Mouse (Mus musculus) forebrain, embryonic 12.5 days (tissue): ENCODE results near the gene Entpd1. TPM values are rescaled to one million over a fixed set of nuclear protein-coding genes. Genes with fewer than 3 reads are reported as not detected.

Experiments
- ATAC-seq: fragments of 200-750 bp; cut with Nextera tagmentation; 2 replicates; pipeline ENCODE4 v1.8.0; 2017; ENCODE audit warnings: moderate TSS enrichment; ENCODE audit not compliant: low FRiP score
- H3K27ac ChIP-seq: fragments of 300-500 bp; sonication (generic); 2 replicates; pipeline ENCODE4 v1.5.1; 2016; ENCODE audit warnings: mild to moderate bottlenecking
- H3K27me3 ChIP-seq: fragments of 300-500 bp; sonication (generic); 2 replicates; pipeline ENCODE4 v1.6.1; 2016; ENCODE audit warnings: mild to moderate bottlenecking
- H3K36me3 ChIP-seq: fragments of 300-500 bp; sonication (generic); replicated peaks from 2 replicates; pipeline ENCODE4 v1.6.1; 2016; ENCODE audit warnings: mild to moderate bottlenecking
- H3K4me1 ChIP-seq: fragments of 300-500 bp; sonication (generic); 2 replicates; pipeline ENCODE4 v1.6.1; 2016
- H3K4me2 ChIP-seq: fragments of 300-500 bp; sonication (generic); 2 replicates; pipeline ENCODE4 v1.6.1; 2016; ENCODE audit warnings: mild to moderate bottlenecking, moderate library complexity
- H3K4me3 ChIP-seq: fragments of 300-500 bp; sonication (generic); replicated peaks from 2 replicates; pipeline ENCODE4 v1.5.1; 2016; ENCODE audit warnings: mild to moderate bottlenecking
- H3K9ac ChIP-seq: fragments of 300-500 bp; sonication (generic); 2 replicates; pipeline ENCODE4 v1.6.1; 2016; ENCODE audit warnings: mild to moderate bottlenecking
- H3K9me3 ChIP-seq: fragments of 300-500 bp; sonication (generic); 2 replicates; pipeline ENCODE4 v1.6.1; 2016
- WGBS: fragments of 180-500 bp; shearing (Covaris S2); methylation state at CpG from one replicate; pipeline ENCODE4 v1.1.7; 2016; 5-methylcytosine and 5-hydroxymethylcytosine counted together
- polyA plus RNA-seq: library from polyadenylated mRNA; unstranded; fragments of >200 nt; fragmentation: Nextera tagmentation; extraction: Ambion mirVana; gene quantifications from 2 replicates; pipeline ENCODE4 v1.2.1, GENCODE M21; 2016

The Entpd1 gene
- polyA plus RNA-seq, 1 experiment from 2014 or later = 12.6 TPM

- H3K9ac ChIP-seq = no peak overlapping the region
- no peaks in the 10 kb centered on the region for H3K27me3 ChIP-seq
- H3K9me3 ChIP-seq = no peaks in the 10 kb centered on the region
- H3K4me3 ChIP-seq = no peak overlapping the region
- H3K27ac ChIP-seq = no peak overlapping the region
- H3K4me1 ChIP-seq = no peaks in the 10 kb centered on the region
- no peak for ATAC-seq
- H3K36me3 ChIP-seq = no peaks in the 10 kb centered on the region
- WGBS = 90% methylated on average over 2 of the region's 2 CpGs
- no peak overlapping the region for H3K4me2 ChIP-seq
Measured at GRCm38 (mm10) chr19:40788715-40789084, 176.5 kb downstream of the Entpd1 start.

Other genes with a start within 250 kb of the Entpd1 start
- 66.8 and 69.3 TPM in 2 replicates for gene Sorbs1, start 98.6 kb upstream of the Entpd1 start, polyA plus RNA-seq
- gene Aldh18a1, start 23.9 kb upstream of the Entpd1 start, polyA plus RNA-seq = 98.5 and 107 TPM in 2 replicates
- gene Tctn3, start 133 bp upstream of the Entpd1 start, polyA plus RNA-seq = 13.8 and 14.0 TPM in 2 replicates
- 0.38 TPM in 1 of 2 replicates, not detected in the other for gene Cc2d2b, start 136.4 kb downstream of the Entpd1 start, polyA plus RNA-seq
- 38.1 and 39.2 TPM in 2 replicates for gene Ccnj, start 218.9 kb downstream of the Entpd1 start, polyA plus RNA-seq